Mouse (Mus musculus): ENCODE measurements at regions not wholly inside any gene's neighbourhood (a gene's known extent, or its start where the extent isn't known, plus 50 kb on each side); places are given as distances from the start of the nearest gene placed in this dataset.

DNA sequence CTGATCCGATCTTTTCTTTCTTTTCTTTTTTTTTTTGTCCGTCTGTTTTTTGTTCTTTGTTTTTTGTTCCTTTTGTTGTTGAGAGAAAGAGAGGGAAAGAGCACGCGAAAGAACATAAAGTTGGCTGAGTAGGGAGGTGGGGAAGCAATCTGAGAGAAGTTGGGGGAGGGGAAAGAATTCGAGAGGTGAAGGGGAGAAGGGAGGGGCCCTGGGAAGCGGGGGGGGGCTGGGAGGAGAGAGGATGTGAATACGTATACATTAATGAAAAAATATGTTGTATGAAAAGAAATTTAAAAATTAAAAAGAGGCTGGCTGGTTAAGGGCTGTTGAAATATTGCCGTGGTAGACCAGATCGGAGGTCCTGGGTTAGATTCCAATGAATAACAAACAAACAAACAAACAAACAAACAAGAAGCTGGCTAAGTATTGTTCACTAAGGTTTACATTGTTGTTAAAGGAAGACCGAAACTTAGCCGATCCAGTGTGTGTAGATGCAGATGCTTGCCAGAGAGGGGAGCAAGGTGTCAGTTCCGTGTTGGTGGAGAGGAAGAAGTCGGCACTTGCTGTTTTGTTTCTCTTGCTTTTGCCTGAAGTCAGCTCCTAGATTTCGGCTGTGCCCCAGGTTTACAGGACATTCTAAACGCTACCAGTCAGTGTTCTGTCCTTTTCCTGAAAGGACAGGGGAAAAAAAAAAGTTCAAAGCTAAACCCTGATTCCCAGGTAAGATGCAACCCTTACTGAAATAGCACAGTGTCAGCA lies 129.1 kb upstream of the Tex13c2 start:
- TF ChIP-seq CTCF (IDR thresholded peaks at IDR 0.05; ENCODE audit: low read depth): peak; percentile 30
- no peak for TF ChIP-seq EP300 (IDR thresholded peaks at IDR 0.05; ENCODE audit: low read depth)
